ENCODE assay signal across 8 mouse cellular contexts in genomic region chr12:84009171-84009965, GRCm38 (mm10). TPM values are rescaled to one million over a fixed set of nuclear protein-coding genes. Genes with fewer than 3 reads are reported as not detected.
DNase-seq lines count a peak whose midpoint lies in the region; ATAC-seq and TF ChIP-seq lines count a peak whose summit lies in the region.
"Not testable (repeated sequence)": the region's sequence is repeated elsewhere in the genome, so short reads cannot be mapped to it uniquely, and the experiment has no call there.
"Had no signal": no experiment of that assay in that cellular context is flagged by ENCODE, and none has a peak within 500 bp of the region (broad histone marks: within the 10 kb centered on the region; RNA-seq: fewer than 3 reads in every experiment).

Gene Acot1, plus strand, starts transcription at chr12:84009490.

- not testable (repeated sequence) for H3K27ac ChIP-seq in brown adipose tissue, adult 24 weeks (replicated peaks; ENCODE audit: low read depth, low read length)
- H3K27ac ChIP-seq in forebrain, embryonic 11.5 days (ENCODE audit: low read depth, low read length), result 0 out of 2 replicates have a peak within 1 kb of the TSS, but pooled peaks have one; percentile 58
- peak within 1 kb of the TSS in 1 of 2 experiments; percentile 48; a peak in 3 of 4 replicates for H3K27ac ChIP-seq in heart, embryonic 14.5 days (replicated peaks in 1 of 2; ENCODE audit: control insufficient read depth in 1 of 2, insufficient read depth in 1 of 2, low read depth in 2 of 2, low read length in 2 of 2)
- peak within 1 kb of the TSS; percentile 73 for H3K27ac ChIP-seq in kidney, postnatal 0 days
- H3K27ac ChIP-seq in midbrain, embryonic 15.5 days, result peak within 1 kb of the TSS; percentile 67

- WGBS in forebrain, embryonic 11.5 days, result 2% methylated on average over 60 of the region's 70 CpGs
- WGBS in heart, embryonic 14.5 days, result 1% methylated on average over 51 of the region's 70 CpGs
- 2% methylated on average over 51 of the region's 70 CpGs for WGBS in kidney, postnatal 0 days
- WGBS in midbrain, embryonic 15.5 days, result under 1% methylated on average over 70 of the region's 70 CpGs

- TF ChIP-seq CTCF in kidney, postnatal 0 days (IDR thresholded peaks at IDR 0.05; ENCODE audit: low read depth), result not testable (repeated sequence)

- peak within 1 kb of the TSS; percentile 29 for H3K4me3 ChIP-seq in brown adipose tissue, adult 24 weeks (ENCODE audit: insufficient read depth, low read depth, low read length)
- peak within 1 kb of the TSS; percentile 34 for H3K4me3 ChIP-seq in forebrain, embryonic 11.5 days (ENCODE audit: low read depth, low read length)
- peak within 1 kb of the TSS; percentile 45 to 49 for H3K4me3 ChIP-seq in heart, embryonic 14.5 days (ENCODE audit: control insufficient read depth in 1 of 2, insufficient read depth in 1 of 2, low read depth in 1 of 2, low read length in 2 of 2)
- peak within 1 kb of the TSS; percentile 37 for H3K4me3 ChIP-seq in kidney, postnatal 0 days (replicated peaks; ENCODE audit: low read depth, low read length)
- H3K4me3 ChIP-seq in midbrain, embryonic 15.5 days, result peak within 1 kb of the TSS; percentile 50

- H3K4me1 ChIP-seq in brown adipose tissue, adult 24 weeks (ENCODE audit: control insufficient read depth, insufficient read depth, insufficient read length, low read length); heart, embryonic 14.5 days (ENCODE audit: control insufficient read depth in 2 of 2, insufficient read depth in 2 of 2, low read length in 2 of 2): not testable (repeated sequence)
- peaks cover 11% of the 10 kb centered on the region; the same call in 1 of the 2 replicates for H3K4me1 ChIP-seq in forebrain, embryonic 11.5 days (replicated peaks; ENCODE audit: control insufficient read depth, insufficient read depth, low read length)
- peaks cover 16% of the 10 kb centered on the region for H3K4me1 ChIP-seq in kidney, postnatal 0 days (replicated peaks; ENCODE audit: insufficient read depth, low read length)
- H3K4me1 ChIP-seq in midbrain, embryonic 15.5 days, result peaks cover 24% of the 10 kb centered on the region

- H3K9ac ChIP-seq in forebrain, embryonic 11.5 days (ENCODE audit: low read length), result peak within 1 kb of the TSS; percentile 63
- peak within 1 kb of the TSS; percentile 69 for H3K9ac ChIP-seq in heart, embryonic 14.5 days (ENCODE audit: low read length)
- H3K9ac ChIP-seq in kidney, postnatal 0 days (ENCODE audit: low read depth, low read length), result peak within 1 kb of the TSS; percentile 58
- peak within 1 kb of the TSS; percentile 41 for H3K9ac ChIP-seq in midbrain, embryonic 15.5 days

- H3K27me3 ChIP-seq in forebrain, embryonic 11.5 days (ENCODE audit: control insufficient read depth, insufficient read depth, low read length); heart, embryonic 14.5 days (ENCODE audit: control insufficient read depth, insufficient read depth, low read length); kidney, postnatal 0 days (ENCODE audit: insufficient read depth, low read length); midbrain, embryonic 15.5 days (replicated peaks): not testable (repeated sequence)

- ATAC-seq in forebrain, embryonic 11.5 days (replicated peaks; ENCODE audit: low FRiP score), result peak; percentile 95
- ATAC-seq in heart, embryonic 14.5 days (ENCODE audit: insufficient number of reproducible peaks, insufficient read depth, low FRiP score, low read depth), result peak; percentile 91
- ATAC-seq in kidney, postnatal 0 days (replicated peaks; ENCODE audit: low FRiP score, low read depth), result peak; percentile 96
- peak; percentile 91 for ATAC-seq in midbrain, embryonic 15.5 days (replicated peaks)

- H3K36me3 ChIP-seq in forebrain, embryonic 11.5 days (ENCODE audit: control insufficient read depth, insufficient read depth, low read length); heart, embryonic 14.5 days (ENCODE audit: control insufficient read depth, insufficient read depth, low read length); kidney, postnatal 0 days (ENCODE audit: insufficient read depth, low read length); midbrain, embryonic 15.5 days (replicated peaks): not testable (repeated sequence)

- H3K4me2 ChIP-seq in forebrain, embryonic 11.5 days (ENCODE audit: low read depth, low read length, severe bottlenecking), result peak within 1 kb of the TSS; percentile 57
- H3K4me2 ChIP-seq in heart, embryonic 14.5 days (ENCODE audit: low read length), result peak within 1 kb of the TSS; percentile 66
- peak within 1 kb of the TSS; percentile 56 for H3K4me2 ChIP-seq in kidney, postnatal 0 days (ENCODE audit: low read length)
- H3K4me2 ChIP-seq in midbrain, embryonic 15.5 days, result peak within 1 kb of the TSS; percentile 59

- not testable (repeated sequence) for H3K9me3 ChIP-seq in forebrain, embryonic 11.5 days (ENCODE audit: control insufficient read depth, low read length); heart, embryonic 14.5 days (ENCODE audit: control insufficient read depth, low read length); kidney, postnatal 0 days (replicated peaks; ENCODE audit: low read length); midbrain, embryonic 15.5 days

- peak; percentile 83 for DNase-seq in forebrain, embryonic 11.5 days (ENCODE audit: low spot score)
- DNase-seq in kidney, postnatal 0 days (ENCODE audit: low spot score), result peak; percentile 95
- DNase-seq in liver, result peak; percentile 53
- peak; percentile 22 to 26 for DNase-seq in spleen, postnatal 36 days (ENCODE audit: low spot score in 2 of 2)

RNA-seq across cellular contexts. Expression of gene Acot1, which starts in this region (rescaled TPM):
- 5.2 TPM in 1 of 2 replicates, not detected in the other for polyA plus RNA-seq in brown adipose tissue, adult 24 weeks (2012; ENCODE audit: insufficient read depth, insufficient read length, missing spikeins)
- 34.1 and 42.7 TPM in 2 replicates for polyA plus RNA-seq in forebrain, embryonic 11.5 days (2014; fragmentation: Nextera tagmentation; extraction: Ambion mirVana)
- 30.0 and 31.9 TPM in 2 replicates for polyA plus RNA-seq in heart, embryonic 14.5 days (2014; fragmentation: Nextera tagmentation; extraction: Ambion mirVana)
- 176 and 184 TPM in 2 replicates for polyA plus RNA-seq in kidney, postnatal 0 days (2015; fragmentation: Nextera tagmentation; extraction: Ambion mirVana)
- 69.7 and 83.0 TPM in 2 replicates for polyA plus RNA-seq in midbrain, embryonic 15.5 days (2015; fragmentation: Nextera tagmentation; extraction: Ambion mirVana)
- polyA plus RNA-seq: inflammation-experienced regulatory T-cells, adult 6 months had no signal

Comparison
In these comparisons a context has a peak if more than half of its experiments do, and no peak if none do; other contexts are left out.
1. DNase-seq: peak in every context shown above with its lines; median percentile 95 in kidney, postnatal 0 days; 83 in forebrain, embryonic 11.5 days; 53 in liver; 24 in spleen, postnatal 36 days.